Mouse (Mus musculus): ENCODE measurements around the gene Snrnp27. TPM values are rescaled to one million over a fixed set of nuclear protein-coding genes. Genes with fewer than 3 reads are reported as not detected.

The Snrnp27 gene
- total and polyA plus RNA-seq, 2 experiments: 8.6 to 18.7 TPM

- DNase-seq (ENCODE audit: extremely low read depth, low read depth, low spot score): no peak
- Histone ChIP-seq H3K4me1 (ENCODE audit: control insufficient read depth, insufficient read depth, low read length) (peaks cover 5% of the 10 kb centered on the region), H3K27me3 (ENCODE audit: control insufficient read depth, insufficient read depth, low read length) (no peaks in the 10 kb centered on the region), H3K27ac (replicated peaks; ENCODE audit: insufficient read depth, low read depth, low read length) (no peak overlapping the region), H3K79me2 (ENCODE audit: control insufficient read depth, insufficient read depth, low read length) (no peaks in the 10 kb centered on the region), H3K4me3 (ENCODE audit: insufficient read depth, low read depth, low read length) (no peak overlapping the region), H3K36me3 (ENCODE audit: control insufficient read depth, insufficient read depth, low read length) (peaks cover 18% of the 10 kb centered on the region; the same call in 1 of the 2 replicates), H3K9ac (ENCODE audit: low read depth, low read length) (no peak overlapping the region)
- WGBS: 87% methylated on average over 3 of the region's 3 CpGs
- TF ChIP-seq CTCF (IDR thresholded peaks at IDR 0.05; ENCODE audit: low read depth, low read length): no peak
- no peak for TF ChIP-seq POLR2A (IDR thresholded peaks at IDR 0.05; ENCODE audit: extremely low read depth, insufficient read depth, low read length)
Observed at GRCm38 (mm10) chr6:86658501-86658900, 25.8 kb downstream of the Snrnp27 start.

- H3K27ac ChIP-seq (replicated peaks; ENCODE audit: insufficient read depth, low read depth, low read length): no peak overlapping the region
Observed at GRCm38 (mm10) chr6:86654270-86654916, 29.9 kb downstream of the Snrnp27 start.

GRCm38 (mm10) chr6:86653026-86653425, 31.3 kb downstream of the Snrnp27 start:
- H3K4me1 ChIP-seq (ENCODE audit: control insufficient read depth, insufficient read depth, low read length): peaks cover 5% of the 10 kb centered on the region
- WGBS: 98% methylated on average over 6 of the region's 6 CpGs
- H3K4me3 ChIP-seq (ENCODE audit: insufficient read depth, low read depth, low read length): no peak overlapping the region
- H3K79me2 ChIP-seq (ENCODE audit: control insufficient read depth, insufficient read depth, low read length): no peaks in the 10 kb centered on the region
- H3K36me3 ChIP-seq (ENCODE audit: control insufficient read depth, insufficient read depth, low read length): peaks cover 16% of the 10 kb centered on the region; the same call in 1 of the 2 replicates
- TF ChIP-seq CTCF (IDR thresholded peaks at IDR 0.05; ENCODE audit: low read depth, low read length): no peak
- no peak for TF ChIP-seq POLR2A (IDR thresholded peaks at IDR 0.05; ENCODE audit: extremely low read depth, insufficient read depth, low read length)
- no peak for DNase-seq (ENCODE audit: extremely low read depth, low read depth, low spot score)
- no peaks in the 10 kb centered on the region for H3K27me3 ChIP-seq (ENCODE audit: control insufficient read depth, insufficient read depth, low read length)
- no peak overlapping the region for H3K9ac ChIP-seq (ENCODE audit: low read depth, low read length)
- no peak overlapping the region for H3K27ac ChIP-seq (replicated peaks; ENCODE audit: insufficient read depth, low read depth, low read length)

More at GRCm38 (mm10) chr6:86654270-86654916, 29.9 kb downstream of the Snrnp27 start:
- H3K27me3 ChIP-seq (ENCODE audit: control insufficient read depth, insufficient read depth, low read length): no peaks in the 10 kb centered on the region
- H3K79me2 ChIP-seq (ENCODE audit: control insufficient read depth, insufficient read depth, low read length): no peaks in the 10 kb centered on the region
- H3K4me3 ChIP-seq (ENCODE audit: insufficient read depth, low read depth, low read length): no peak overlapping the region
- 69% methylated on average over 9 of the region's 9 CpGs for WGBS
- no peak for TF ChIP-seq CTCF (IDR thresholded peaks at IDR 0.05; ENCODE audit: low read depth, low read length)
- no peak for TF ChIP-seq POLR2A (IDR thresholded peaks at IDR 0.05; ENCODE audit: extremely low read depth, insufficient read depth, low read length)
- H3K4me1 ChIP-seq (ENCODE audit: control insufficient read depth, insufficient read depth, low read length): peaks cover 5% of the 10 kb centered on the region
- H3K9ac ChIP-seq (ENCODE audit: low read depth, low read length): no peak overlapping the region
- peak; percentile 52 for DNase-seq (ENCODE audit: extremely low read depth, low read depth, low spot score)
- peaks cover 18% of the 10 kb centered on the region; the same call in 1 of the 2 replicates for H3K36me3 ChIP-seq (ENCODE audit: control insufficient read depth, insufficient read depth, low read length)

GRCm38 (mm10) chr6:86646143-86646542, 38.2 kb downstream of the Snrnp27 start:
- TF ChIP-seq POLR2A (IDR thresholded peaks at IDR 0.05; ENCODE audit: extremely low read depth, insufficient read depth, low read length): no peak
- TF ChIP-seq CTCF (IDR thresholded peaks at IDR 0.05; ENCODE audit: low read depth, low read length): no peak
- WGBS: 78% methylated on average over 7 of the region's 7 CpGs
- no peaks in the 10 kb centered on the region for H3K4me1 ChIP-seq (ENCODE audit: control insufficient read depth, insufficient read depth, low read length)
- H3K79me2 ChIP-seq (ENCODE audit: control insufficient read depth, insufficient read depth, low read length): no peaks in the 10 kb centered on the region
- peaks cover 8% of the 10 kb centered on the region; the same call in 1 of the 2 replicates for H3K36me3 ChIP-seq (ENCODE audit: control insufficient read depth, insufficient read depth, low read length)
- no peak overlapping the region for H3K4me3 ChIP-seq (ENCODE audit: insufficient read depth, low read depth, low read length)
- DNase-seq (ENCODE audit: extremely low read depth, low read depth, low spot score): no peak
- H3K27me3 ChIP-seq (ENCODE audit: control insufficient read depth, insufficient read depth, low read length): no peaks in the 10 kb centered on the region
- no peak overlapping the region for H3K9ac ChIP-seq (ENCODE audit: low read depth, low read length)
- H3K27ac ChIP-seq (replicated peaks; ENCODE audit: insufficient read depth, low read depth, low read length): no peak overlapping the region

GRCm38 (mm10) chr6:86645551-86645950, 38.8 kb downstream of the Snrnp27 start:
- WGBS: 41% methylated on average over 4 of the region's 4 CpGs
- Histone ChIP-seq H3K4me1 (ENCODE audit: control insufficient read depth, insufficient read depth, low read length) (no peaks in the 10 kb centered on the region), H3K79me2 (ENCODE audit: control insufficient read depth, insufficient read depth, low read length) (no peaks in the 10 kb centered on the region), H3K9ac (ENCODE audit: low read depth, low read length) (no peak overlapping the region), H3K36me3 (ENCODE audit: control insufficient read depth, insufficient read depth, low read length) (peaks cover 6% of the 10 kb centered on the region; the same call in 1 of the 2 replicates), H3K4me3 (ENCODE audit: insufficient read depth, low read depth, low read length) (no peak overlapping the region), H3K27me3 (ENCODE audit: control insufficient read depth, insufficient read depth, low read length) (no peaks in the 10 kb centered on the region), H3K27ac (replicated peaks; ENCODE audit: insufficient read depth, low read depth, low read length) (no peak overlapping the region)
- TF ChIP-seq POLR2A (IDR thresholded peaks at IDR 0.05; ENCODE audit: extremely low read depth, insufficient read depth, low read length) (no peak), CTCF (IDR thresholded peaks at IDR 0.05; ENCODE audit: low read depth, low read length) (no peak)
- DNase-seq (ENCODE audit: extremely low read depth, low read depth, low spot score): peak; percentile 19

- Histone ChIP-seq H3K27me3 (ENCODE audit: control insufficient read depth, insufficient read depth, low read length) (no peaks in the 10 kb centered on the region), H3K9ac (ENCODE audit: low read depth, low read length) (no peak overlapping the region), H3K4me1 (ENCODE audit: control insufficient read depth, insufficient read depth, low read length) (no peaks in the 10 kb centered on the region), H3K4me3 (ENCODE audit: insufficient read depth, low read depth, low read length) (no peak overlapping the region), H3K79me2 (ENCODE audit: control insufficient read depth, insufficient read depth, low read length) (no peaks in the 10 kb centered on the region), H3K27ac (replicated peaks; ENCODE audit: insufficient read depth, low read depth, low read length) (no peak overlapping the region), H3K36me3 (ENCODE audit: control insufficient read depth, insufficient read depth, low read length) (peaks cover 3% of the 10 kb centered on the region; the same call in 1 of the 2 replicates)
- TF ChIP-seq CTCF (IDR thresholded peaks at IDR 0.05; ENCODE audit: low read depth, low read length): no peak
- TF ChIP-seq POLR2A (IDR thresholded peaks at IDR 0.05; ENCODE audit: extremely low read depth, insufficient read depth, low read length): no peak
- DNase-seq (ENCODE audit: extremely low read depth, low read depth, low spot score): no peak
- WGBS: 91% methylated on average over 3 of the region's 3 CpGs
Observed at GRCm38 (mm10) chr6:86644775-86645400, 39.4 kb downstream of the Snrnp27 start.
